Mouse (Mus musculus): ENCODE data around the gene 4930579F01Rik.
"Not testable (repeated sequence)": the region's sequence is repeated elsewhere in the genome, so short reads cannot be mapped to it uniquely, and the experiment has no call there.

Gene 4930579F01Rik

DNA sequence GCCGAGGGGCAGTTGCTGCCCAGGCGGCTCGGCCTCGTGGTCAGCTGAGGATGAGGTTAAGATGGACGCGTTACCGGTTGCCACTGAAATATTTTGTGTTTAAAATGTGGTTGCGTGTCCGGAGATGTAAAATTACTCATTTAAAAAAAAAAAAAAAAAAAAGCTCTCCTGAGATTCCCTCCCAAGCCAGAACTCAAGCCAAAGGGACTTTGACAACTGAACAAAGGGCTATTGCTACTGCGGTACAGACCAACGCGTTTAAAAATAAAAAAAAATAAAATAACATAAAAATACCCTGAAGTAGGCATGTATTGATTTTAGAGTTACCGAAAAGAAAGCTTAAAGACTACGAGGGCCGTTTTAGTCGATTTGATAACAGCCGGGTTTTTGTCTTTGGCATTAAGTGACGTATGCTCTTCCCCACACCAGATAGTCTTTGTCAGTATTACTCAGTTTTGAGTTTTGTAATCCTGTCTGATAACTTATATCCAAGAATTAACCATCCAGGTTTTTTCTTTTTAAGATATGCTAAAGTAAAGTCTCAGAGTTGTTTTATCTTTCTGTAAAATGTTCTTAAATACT, 49.5 kb downstream of the 4930579F01Rik start:
- no peaks in the 10 kb centered on the region for H3K27me3 ChIP-seq (ENCODE audit: control insufficient read depth, insufficient read depth, low read length, poor library complexity, severe bottlenecking)
- DNase-seq (ENCODE audit: low read depth, low spot score): peak; percentile 52
- no peaks in the 10 kb centered on the region for H3K36me3 ChIP-seq (ENCODE audit: control insufficient read depth, insufficient read depth, low read length, poor library complexity, severe bottlenecking)

DNA sequence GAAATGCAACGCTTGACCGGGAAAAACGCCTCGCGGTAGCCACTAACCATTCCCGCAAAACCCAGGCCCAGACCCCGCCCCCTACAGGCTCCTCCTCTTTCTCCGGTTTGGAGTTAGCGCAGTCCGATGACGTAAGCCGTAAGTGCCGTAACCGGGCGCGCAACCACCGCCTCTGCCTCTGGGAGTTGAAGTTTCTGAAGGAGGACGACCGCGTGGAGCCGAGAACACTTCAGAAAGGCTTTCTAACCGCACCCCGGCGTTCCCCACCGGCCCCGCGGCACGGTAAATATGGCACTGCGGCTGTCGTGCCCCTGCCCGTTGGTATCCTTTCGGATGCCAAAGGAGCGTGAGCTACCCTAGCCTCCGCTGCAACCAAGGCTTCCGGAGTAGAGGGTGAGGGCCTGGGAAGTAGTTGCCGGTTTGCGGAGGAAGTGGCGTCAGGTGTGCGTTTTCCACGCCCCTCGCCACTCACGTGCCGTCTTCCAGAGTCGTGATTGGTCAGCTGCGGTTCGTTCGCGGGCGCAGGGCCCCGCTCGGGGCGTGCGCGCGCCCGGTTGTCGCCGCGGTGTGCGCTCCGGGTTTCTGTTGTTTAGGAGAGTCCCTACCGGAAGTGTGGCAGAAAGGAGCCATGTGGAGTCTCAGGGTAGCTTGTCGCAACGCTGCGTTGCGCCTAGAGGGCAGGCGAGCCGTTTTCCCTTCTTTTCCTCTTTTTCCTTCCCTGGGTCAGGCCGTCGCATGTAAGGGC, 50.1 kb downstream of the 4930579F01Rik start, which contains the start of gene Trmt10a:
TSS of gene Trmt10a (plus strand) at position 134 of the 745 bp plus-strand sequence.
- peak; percentile 99 for DNase-seq (ENCODE audit: low read depth, low spot score)
- Histone ChIP-seq H3K27me3 (ENCODE audit: control insufficient read depth, insufficient read depth, low read length, poor library complexity, severe bottlenecking) (no peaks in the 10 kb centered on the region), H3K36me3 (ENCODE audit: control insufficient read depth, insufficient read depth, low read length, poor library complexity, severe bottlenecking) (no peaks in the 10 kb centered on the region)

DNA sequence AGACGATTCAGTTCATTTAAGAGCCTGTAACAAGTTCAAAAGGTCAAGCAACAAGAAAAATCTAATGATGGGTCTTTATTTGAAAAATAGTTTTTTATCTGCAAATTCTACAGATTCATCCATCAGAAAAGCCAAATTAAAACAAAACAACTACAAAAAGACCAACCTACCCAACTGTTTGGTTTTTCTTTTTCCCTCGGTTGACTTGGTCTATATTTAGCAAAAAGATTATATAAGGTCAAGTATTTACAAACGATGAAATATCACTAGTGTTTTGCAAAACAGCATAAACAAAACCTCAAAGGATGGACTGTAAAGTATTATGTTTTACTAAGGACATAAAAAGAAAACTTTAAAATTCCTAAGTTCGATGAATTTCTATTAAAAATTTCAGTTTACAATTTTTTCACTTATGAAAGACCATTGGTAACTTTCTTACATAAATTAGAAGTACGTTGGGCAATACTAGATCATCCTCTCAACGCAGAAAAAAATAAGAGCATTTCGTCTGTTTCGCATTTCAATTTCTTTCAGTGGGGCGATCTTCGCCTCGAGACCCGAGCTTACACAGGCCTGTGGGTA, 50.8 kb downstream of the 4930579F01Rik start:
- no peaks in the 10 kb centered on the region for H3K36me3 ChIP-seq (ENCODE audit: control insufficient read depth, insufficient read depth, low read length, poor library complexity, severe bottlenecking)
- no peaks in the 10 kb centered on the region for H3K27me3 ChIP-seq (ENCODE audit: control insufficient read depth, insufficient read depth, low read length, poor library complexity, severe bottlenecking)
- no peak for DNase-seq (ENCODE audit: low read depth, low spot score)

DNA sequence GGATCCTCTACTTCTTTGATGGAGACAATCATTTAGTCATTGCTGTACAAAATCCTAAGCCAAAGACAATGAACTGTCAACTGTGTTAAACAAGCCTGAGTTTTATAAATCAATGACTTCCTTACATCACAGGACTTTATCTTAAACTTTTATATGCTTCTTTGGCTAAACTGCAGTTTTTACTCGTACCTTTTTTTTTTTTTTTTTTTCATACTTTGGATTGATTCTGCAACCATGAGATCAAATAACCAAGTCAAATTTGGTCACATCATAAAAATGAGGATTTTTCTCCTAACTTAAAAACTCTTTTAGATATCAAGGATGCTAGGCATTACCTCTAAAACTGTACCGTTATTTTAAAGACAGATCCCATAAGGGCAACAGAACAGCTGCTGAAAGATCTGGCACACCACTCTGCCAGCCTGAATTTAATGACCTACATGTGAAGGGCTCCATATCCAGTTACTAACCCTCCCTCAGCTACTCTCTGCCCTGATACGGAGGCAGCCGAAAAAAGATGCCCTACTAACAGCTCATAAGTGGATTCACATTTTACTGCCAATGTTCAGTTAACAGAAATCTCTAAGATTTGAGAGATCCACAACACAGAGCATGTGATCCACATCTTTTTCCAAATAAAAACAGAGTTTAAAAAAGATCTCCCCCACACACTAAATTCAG, 51.4 kb downstream of the 4930579F01Rik start:
- H3K36me3 ChIP-seq (ENCODE audit: control insufficient read depth, insufficient read depth, low read length, poor library complexity, severe bottlenecking): no peaks in the 10 kb centered on the region
- DNase-seq (ENCODE audit: low read depth, low spot score): no peak
- H3K27me3 ChIP-seq (ENCODE audit: control insufficient read depth, insufficient read depth, low read length, poor library complexity, severe bottlenecking): no peaks in the 10 kb centered on the region

DNA sequence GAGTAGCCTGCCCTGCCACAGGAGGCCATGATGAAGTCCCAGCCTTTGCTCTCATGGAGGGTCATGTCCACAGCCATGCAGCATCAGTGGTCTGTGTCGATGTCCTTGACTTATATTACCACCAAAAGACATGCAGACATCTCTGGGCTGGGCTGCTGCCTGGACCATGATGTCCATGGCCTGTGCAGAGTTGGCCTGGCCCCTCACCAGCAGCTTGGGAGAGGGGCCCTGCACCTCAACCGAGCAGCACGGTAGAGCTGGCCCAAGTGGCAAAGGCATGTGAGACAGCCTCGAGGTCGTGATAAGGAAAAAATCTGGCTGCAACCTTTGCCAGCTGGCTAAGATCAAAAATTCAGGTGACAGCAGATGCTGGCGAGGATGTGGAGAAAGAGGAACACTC, 54.0 kb downstream of the 4930579F01Rik start:
- H3K36me3 ChIP-seq (ENCODE audit: control insufficient read depth, insufficient read depth, low read length, poor library complexity, severe bottlenecking): no peaks in the 10 kb centered on the region
- no peaks in the 10 kb centered on the region for H3K27me3 ChIP-seq (ENCODE audit: control insufficient read depth, insufficient read depth, low read length, poor library complexity, severe bottlenecking)
- DNase-seq (ENCODE audit: low read depth, low spot score): no peak

DNA sequence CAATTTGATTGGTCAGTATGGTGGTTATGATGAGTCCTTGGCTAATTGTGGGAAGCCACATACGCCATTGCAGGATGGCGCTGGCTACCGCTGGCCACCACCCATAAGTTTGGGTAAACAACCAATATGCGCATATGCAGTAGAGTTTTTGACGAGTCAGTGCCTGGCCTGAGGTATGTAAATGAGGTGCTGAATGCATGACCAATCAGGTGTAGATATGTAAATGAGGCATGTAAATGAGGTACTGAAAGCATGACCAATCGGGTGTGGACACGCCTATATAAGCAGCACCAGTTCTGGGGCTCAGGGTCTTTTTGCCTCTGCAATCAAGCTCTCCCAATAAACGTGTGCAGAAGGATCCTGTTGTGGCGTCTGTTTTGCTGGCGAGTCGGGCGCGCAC, 55.5 kb downstream of the 4930579F01Rik start:
- not testable (repeated sequence) for H3K36me3 ChIP-seq (ENCODE audit: control insufficient read depth, insufficient read depth, low read length, poor library complexity, severe bottlenecking); H3K27me3 ChIP-seq (ENCODE audit: control insufficient read depth, insufficient read depth, low read length, poor library complexity, severe bottlenecking)
- DNase-seq (ENCODE audit: low read depth, low spot score): peak; percentile 14

DNA sequence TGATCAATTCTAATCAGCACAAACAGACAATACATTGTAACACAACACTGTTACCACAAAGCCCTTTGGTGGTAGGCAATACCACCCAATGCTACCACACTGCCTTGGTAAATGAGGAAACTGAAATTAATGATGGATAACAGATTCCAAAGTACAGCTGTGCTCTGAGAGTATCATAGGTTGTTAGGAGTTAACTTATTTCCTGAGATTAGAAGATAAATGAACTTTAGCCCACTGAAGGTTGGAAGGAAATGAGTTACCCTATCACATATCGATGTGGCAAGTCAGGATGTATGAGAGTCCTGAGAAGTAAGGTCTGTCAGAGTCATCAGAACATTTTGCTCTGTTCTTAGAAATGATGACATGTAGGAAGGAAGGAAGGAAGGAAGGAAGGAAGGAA, 59.1 kb downstream of the 4930579F01Rik start:
- DNase-seq (ENCODE audit: low read depth, low spot score): no peak
- H3K27me3 ChIP-seq (ENCODE audit: control insufficient read depth, insufficient read depth, low read length, poor library complexity, severe bottlenecking): no peaks in the 10 kb centered on the region
- H3K36me3 ChIP-seq (ENCODE audit: control insufficient read depth, insufficient read depth, low read length, poor library complexity, severe bottlenecking): no peaks in the 10 kb centered on the region

DNA sequence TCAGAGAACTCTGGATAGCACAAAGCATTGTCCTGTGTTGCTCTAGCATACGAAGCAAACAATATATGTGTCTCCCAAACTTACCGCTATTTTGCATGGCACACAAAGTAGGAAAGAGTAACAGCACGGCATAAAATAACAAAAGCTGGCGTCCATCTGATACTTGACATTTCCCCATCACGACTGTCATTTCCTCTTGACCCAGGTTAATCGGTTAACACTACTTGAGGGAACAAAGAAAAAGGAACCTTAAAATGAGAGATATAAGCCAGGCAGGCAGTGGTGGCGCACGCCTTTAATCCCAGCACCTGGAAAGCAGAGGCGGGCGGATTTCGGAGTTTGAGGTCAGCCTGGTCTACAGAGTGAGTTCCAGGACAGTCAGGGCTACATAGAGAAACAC, 59.7 kb downstream of the 4930579F01Rik start:
- DNase-seq (ENCODE audit: low read depth, low spot score): no peak
- no peaks in the 10 kb centered on the region for H3K36me3 ChIP-seq (ENCODE audit: control insufficient read depth, insufficient read depth, low read length, poor library complexity, severe bottlenecking)
- no peaks in the 10 kb centered on the region for H3K27me3 ChIP-seq (ENCODE audit: control insufficient read depth, insufficient read depth, low read length, poor library complexity, severe bottlenecking)

DNA sequence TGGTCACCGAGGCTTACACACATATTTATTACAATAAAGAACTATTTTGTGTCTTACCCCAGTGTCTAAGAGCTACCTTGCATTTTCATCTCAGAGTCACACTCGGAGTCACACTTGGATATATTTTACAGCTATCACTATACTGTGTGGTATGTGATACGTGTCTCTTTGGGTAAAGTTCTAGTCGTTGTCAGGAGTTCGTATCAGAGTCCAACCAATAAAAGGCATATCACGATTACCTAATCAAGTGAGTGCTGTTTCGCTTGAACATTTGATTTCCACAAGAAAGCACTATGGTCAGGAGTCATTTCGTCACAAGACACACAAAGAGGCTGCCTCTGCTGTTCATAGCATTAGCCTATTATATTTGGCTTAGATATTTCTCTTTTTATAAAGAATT, 60.2 kb downstream of the 4930579F01Rik start:
- DNase-seq (ENCODE audit: low read depth, low spot score): no peak
- Histone ChIP-seq H3K27me3 (ENCODE audit: control insufficient read depth, insufficient read depth, low read length, poor library complexity, severe bottlenecking) (no peaks in the 10 kb centered on the region), H3K36me3 (ENCODE audit: control insufficient read depth, insufficient read depth, low read length, poor library complexity, severe bottlenecking) (no peaks in the 10 kb centered on the region)

DNA sequence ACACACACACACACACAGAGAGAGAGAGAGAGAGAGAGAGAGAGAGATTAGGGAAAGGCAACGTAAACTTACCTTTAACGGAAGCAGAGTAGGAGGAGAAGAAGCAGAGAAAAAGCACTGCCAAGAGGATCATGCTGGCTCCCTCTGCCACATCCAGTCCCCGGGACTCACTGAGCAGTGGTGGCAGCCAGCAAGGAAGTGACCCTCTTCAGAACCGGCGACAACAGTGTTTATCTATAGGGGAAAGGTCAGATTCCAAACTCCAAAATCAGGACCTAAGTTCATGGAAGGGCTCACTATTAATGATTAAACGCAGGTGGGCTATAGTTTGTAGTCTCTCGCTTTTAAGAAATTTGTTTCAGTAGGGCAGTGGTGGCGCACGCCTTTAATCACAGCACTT, 62.5 kb downstream of the 4930579F01Rik start:
- DNase-seq (ENCODE audit: low read depth, low spot score): no peak
- Histone ChIP-seq H3K27me3 (ENCODE audit: control insufficient read depth, insufficient read depth, low read length, poor library complexity, severe bottlenecking) (no peaks in the 10 kb centered on the region), H3K36me3 (ENCODE audit: control insufficient read depth, insufficient read depth, low read length, poor library complexity, severe bottlenecking) (no peaks in the 10 kb centered on the region)

DNA sequence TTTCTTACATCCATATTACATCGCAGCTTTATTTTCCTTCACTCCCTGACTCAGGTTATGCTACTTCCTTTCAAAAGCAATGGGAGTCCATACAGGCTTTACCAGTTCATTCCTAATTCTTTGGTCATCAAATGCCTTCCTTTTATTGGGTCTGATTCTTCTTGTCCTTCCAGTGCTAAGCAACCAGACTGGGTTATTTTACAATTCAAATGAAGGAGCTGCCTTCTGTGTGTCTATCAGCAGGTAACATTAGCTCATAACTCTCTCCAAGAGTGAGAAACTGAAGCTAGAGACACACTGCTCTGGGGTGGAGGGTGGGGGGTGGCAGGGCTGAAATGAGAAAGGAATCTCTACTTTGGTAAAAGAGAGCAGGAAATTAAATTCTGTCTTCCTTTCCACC, 62.9 kb downstream of the 4930579F01Rik start:
- DNase-seq (ENCODE audit: low read depth, low spot score): no peak
- no peaks in the 10 kb centered on the region for H3K27me3 ChIP-seq (ENCODE audit: control insufficient read depth, insufficient read depth, low read length, poor library complexity, severe bottlenecking)

DNA sequence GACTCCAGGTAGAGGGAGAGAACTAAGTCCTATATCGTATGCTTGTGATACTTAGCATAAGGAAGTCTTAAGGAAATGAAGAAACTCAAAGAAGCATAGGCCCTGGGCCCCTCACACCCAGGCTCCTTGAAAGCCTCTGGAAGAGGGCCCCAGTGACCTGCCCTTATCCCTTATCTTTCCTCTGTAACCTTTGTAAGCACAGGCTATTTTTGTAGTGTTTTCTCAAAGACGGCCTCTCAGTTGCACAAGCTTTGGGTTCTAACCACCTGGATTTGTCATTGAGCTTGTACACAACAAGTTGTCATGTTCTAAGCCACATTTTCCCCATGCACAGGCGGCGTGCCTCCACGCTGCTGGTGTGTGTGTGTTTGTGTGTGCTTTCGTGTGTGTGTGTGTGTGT, 64.5 kb downstream of the 4930579F01Rik start:
- Histone ChIP-seq H3K27me3 (ENCODE audit: control insufficient read depth, insufficient read depth, low read length, poor library complexity, severe bottlenecking) (no peaks in the 10 kb centered on the region), H3K36me3 (ENCODE audit: control insufficient read depth, insufficient read depth, low read length, poor library complexity, severe bottlenecking) (no peaks in the 10 kb centered on the region)
- DNase-seq (ENCODE audit: low read depth, low spot score): no peak

More for the DNA sequence above, 62.9 kb downstream of the 4930579F01Rik start:
- no peaks in the 10 kb centered on the region for H3K36me3 ChIP-seq (ENCODE audit: control insufficient read depth, insufficient read depth, low read length, poor library complexity, severe bottlenecking)

DNA sequence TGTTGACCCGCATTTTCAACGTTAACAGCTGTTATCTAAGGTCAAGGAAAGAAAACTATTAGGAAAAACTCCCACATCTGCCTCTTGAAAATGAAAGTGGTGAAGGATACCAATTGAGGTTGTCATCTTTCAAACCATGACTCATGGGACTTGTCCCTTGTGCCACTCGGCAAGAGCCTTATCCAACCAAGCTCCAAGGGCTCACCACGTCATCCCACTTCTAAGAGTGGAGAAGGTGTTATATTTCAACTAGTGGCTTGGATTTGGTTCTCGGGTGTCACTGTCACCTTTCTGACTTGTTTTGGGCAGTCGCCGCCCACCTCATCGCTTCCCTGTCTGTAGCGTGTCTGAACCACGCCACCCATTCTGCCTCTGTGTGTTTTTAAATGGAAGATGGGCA, 69.8 kb downstream of the 4930579F01Rik start:
- H3K27me3 ChIP-seq (ENCODE audit: control insufficient read depth, insufficient read depth, low read length, poor library complexity, severe bottlenecking): no peaks in the 10 kb centered on the region
- no peaks in the 10 kb centered on the region for H3K36me3 ChIP-seq (ENCODE audit: control insufficient read depth, insufficient read depth, low read length, poor library complexity, severe bottlenecking)
- DNase-seq (ENCODE audit: low read depth, low spot score): no peak

DNA sequence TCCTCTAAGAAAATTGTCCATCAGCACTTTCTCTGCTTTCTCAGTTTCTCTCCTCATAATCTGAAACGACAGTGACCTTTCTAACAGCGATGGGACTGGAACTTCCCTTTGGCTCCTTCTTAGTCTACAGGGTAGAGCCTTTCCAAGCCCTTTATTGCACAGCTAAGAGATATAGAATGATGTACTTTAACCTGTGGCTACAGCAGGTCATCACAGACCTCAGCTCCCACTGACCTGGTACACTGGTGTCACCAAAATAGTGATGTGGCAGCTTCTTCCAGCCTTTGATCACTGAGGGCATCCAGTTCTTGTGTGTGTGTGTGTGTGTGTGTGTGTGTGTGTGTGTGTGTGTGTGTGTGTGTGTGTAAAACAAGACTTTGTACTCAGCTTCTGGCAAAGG, 72.2 kb downstream of the 4930579F01Rik start:
- no peak for DNase-seq (ENCODE audit: low read depth, low spot score)
- Histone ChIP-seq H3K27me3 (ENCODE audit: control insufficient read depth, insufficient read depth, low read length, poor library complexity, severe bottlenecking) (no peaks in the 10 kb centered on the region), H3K36me3 (ENCODE audit: control insufficient read depth, insufficient read depth, low read length, poor library complexity, severe bottlenecking) (no peaks in the 10 kb centered on the region)

Measured in splenic B cell, adult 2 months (primary cell).